Mouse (Mus musculus): ENCODE data around the gene Upf3b.

Gene Upf3b

DNA sequence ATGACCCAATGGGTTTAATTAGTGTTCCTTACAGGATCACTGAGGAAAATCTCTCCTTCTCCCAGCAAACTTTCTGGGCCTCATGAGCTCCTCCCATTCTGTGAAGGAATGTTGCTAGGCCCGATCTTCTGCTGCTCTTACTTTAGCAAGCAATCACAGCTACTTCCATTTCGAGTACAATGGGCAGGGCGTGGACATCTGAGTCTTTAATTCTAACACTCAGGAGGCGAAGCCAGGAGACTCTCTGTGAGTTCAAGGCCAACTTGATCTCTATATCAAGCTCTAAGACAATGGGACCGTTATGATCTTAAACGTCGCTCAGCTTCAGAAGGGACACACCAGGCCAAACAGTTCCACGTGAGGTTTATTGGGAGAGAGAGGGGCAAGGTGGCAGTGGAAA is 33.5 kb downstream of the Upf3b start:
- no peak for DNase-seq

DNA sequence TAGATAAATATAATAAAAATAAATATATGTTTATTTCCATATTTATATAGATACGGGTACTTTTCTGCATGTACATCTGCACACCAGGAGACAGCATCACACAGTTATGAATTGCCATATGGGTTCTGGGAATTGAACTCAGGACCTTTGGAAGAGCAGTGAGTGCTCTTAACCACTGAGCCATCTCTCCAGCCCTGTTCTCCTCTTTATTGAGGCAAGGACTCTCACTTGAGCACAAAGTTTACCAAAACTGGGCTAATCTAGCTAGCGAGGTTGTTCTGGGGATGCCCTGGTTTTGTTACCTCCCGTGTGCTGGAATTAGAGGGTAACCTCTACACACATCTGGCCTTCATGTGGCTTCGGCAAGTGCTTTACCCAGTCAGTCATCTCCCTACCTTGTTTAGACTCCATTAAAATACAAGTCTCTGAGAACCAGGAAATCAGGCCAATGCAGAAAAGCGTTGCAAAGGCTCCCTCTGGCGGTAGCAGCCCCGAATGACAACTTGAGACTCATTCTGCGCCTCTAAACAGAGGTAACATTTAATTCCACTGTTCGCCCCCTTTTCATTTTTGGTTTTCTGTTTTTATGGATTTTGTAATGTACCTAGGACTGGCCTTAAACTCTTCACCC is 35.7 kb downstream of the Upf3b start:
- DNase-seq = peak; percentile 72 to 77

DNA sequence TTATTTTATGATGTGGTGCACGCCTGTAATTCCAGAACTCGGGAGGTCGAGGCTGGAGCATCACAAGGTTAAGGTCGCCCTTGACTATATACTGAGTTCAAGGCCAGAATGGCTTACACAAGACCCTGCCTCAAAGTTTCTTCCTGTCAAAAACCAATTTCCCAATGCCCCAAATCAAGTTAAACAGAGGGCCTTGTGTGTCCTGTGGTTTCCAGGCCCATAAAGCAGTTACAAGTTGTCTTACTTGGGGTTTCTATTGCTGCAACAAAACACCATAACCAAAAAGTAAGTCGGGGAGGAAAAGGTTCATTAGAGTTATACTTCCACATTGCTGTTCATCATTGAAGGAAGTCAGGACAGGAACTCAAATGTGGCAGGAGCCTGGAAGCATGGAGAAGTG is 41.4 kb downstream of the Upf3b start:
- DNase-seq = no peak

DNA sequence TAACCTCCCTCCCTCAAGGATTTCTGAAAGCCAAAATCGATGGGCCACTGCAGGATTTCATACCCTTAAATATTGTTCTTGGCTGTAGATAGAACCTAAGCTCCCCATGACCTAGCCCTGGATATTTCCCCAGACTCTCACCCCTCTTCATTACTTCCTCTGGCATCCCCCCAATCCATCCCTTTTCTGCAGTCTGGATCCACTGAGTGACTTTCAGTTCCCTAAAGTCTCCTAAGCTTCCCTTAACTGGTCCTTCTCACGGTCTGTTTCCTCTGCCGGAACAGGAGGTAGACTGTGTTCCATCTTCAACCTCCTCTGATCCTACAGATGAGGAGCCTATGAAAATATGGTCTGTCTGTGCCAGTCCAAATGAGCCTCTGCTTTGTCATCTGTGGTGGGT is 42.8 kb downstream of the Upf3b start:
- no peak for DNase-seq

DNA sequence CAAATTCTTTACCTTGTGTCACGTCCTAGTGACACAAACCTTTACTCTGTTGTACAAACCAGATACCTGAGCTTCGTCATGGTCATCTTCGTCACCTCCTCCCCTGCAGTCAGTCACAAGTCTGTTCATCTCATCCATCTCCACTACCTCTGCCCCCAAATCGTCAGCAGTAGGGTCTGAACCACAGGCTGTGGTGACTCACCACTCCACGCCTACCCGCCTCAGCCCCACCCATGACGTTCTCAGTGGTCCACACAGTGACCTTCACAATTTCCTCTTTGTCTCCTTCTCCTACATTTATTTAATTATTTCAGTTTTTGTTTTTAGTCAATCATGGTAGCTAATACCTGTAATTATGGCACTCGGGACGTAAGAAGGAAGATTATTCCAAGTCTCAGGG is 46.2 kb downstream of the Upf3b start:
- DNase-seq = no peak

DNA sequence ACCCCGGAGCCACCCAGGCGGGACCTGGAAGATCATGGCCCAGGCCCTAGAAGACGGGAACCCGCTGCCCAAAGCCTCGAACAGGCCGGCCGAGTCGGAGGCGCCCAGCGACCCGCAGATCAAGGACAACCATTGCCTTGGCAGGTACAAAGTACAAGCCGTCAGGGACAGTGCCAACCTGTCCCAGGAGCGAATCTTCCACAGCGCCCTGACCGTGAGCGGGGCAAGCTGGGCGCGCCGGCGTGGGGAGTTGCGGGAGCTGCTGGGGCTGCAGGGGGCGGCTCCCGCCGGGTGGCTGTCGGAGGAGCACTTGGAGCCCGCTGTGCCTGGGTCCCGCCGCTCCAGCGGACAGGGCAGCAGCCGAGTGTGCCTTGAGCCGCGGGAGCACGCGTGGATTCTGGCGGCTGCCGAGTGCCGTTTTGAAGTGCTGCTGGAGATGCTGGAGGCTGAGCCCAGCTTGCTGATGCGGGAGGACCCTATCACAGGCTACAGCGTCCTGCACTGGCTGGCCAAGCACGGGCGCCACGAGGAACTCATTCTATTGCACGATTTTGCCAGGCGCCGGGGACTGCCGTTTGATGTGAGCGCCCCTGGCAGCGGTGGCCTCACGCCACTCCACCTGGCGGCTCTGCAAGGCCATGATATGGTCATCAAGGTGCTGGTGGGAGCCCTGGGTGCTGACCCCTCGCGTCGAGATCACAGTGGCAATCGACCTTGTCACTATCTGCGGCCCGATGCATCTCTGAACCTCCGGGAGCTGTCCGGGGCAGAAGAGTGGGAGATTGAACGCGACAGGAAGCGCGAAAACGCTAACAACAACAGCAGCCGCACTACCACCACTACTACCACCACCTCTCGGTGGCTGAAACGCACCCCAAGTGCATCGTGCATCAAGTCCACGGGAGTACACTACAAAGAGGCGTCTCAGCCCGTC is 61.0 kb downstream of the Upf3b start:
- peak; percentile 5 for DNase-seq

DNA sequence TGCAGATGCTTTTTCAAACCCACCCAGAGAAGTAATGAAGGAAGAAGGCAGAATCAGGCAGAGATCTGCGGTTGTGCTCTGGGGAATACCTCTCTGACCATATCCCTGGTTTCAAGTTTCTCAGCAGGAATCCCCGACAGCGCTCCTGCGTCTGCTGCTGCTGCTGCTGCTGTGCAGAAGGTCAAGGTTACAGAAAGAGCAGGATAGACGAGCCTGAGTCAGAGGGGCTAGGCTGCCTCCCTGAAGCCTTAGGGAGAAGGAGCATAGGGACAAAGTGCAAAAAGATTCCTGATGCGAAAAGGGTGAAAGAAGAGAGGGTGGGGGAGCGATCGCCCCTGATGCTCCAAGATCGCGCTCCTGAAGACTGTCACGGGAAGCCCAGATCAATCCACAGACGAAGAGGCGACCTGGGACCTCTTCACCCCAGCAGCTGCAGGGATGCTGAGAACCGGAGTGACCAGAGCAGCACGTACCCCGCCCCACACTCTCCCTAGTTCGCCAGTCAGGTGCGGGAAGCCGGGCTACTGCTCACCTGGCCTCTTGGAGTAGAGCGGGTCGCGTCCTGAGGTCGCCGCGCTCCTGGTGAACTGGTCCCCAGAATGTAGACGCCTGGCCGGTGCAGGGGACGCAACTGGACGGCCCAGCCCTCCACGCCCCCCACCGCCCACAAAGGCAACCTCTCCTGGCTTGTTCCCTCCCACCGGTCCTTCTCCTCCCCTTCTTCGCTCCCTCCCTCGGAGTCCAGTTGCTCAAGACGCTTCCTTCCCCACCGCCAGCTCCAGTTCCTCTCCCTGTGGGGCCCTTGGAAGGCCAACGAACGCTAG is 61.8 kb downstream of the Upf3b start, which contains the start of gene Sowahd:
Gene Sowahd (plus strand): TSS at position 780 of the 824 bp plus-strand sequence.
- DNase-seq = no peak

DNA sequence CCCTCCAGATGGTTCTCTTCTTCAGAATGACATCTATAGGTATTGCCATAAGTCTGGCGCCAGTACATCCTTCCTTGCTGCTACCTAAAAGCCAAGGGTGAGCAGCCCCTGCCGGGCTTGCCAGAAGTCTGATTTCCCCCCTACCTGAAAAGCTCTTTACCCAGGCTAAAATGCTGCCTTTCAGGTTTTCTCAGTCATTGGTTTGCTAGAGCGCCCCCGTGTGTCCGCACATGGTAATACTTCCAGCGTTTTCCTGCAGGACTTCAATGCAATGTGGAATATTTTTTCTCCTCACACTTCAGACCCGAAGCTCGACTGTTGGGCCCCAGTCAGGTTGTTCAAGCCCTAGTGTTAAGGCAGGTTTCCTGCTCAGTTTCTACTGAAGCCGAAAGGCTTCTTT is 67.4 kb downstream of the Upf3b start:
- DNase-seq = peak; percentile 63 to 78
